8 mouse cellular contexts compared by ENCODE assay signal in the genomic region with DNA sequence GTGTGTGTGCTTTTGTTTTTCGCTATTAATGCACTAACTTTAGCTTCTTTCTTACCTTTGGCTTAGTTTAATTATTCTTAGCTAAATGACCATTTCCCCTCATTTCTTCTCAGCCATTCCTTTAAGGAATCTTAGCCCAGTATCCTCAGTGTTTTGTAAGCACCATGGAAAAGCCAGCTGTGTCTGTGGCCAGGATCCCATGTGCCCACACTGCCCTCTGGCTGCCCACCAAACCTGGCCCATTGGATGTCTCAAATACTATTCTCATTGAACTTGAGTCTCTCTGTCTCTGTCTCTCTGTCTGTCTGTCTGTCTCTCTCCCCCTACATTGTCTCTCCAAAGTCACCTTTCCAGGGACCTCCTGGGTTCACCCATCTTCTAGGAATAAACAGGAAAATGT.
A peak's percentile ranks its signal among the peaks of the same experiment; 100 is the strongest.
DNase-seq lines count a peak whose midpoint lies in the region; ATAC-seq lines count a peak whose summit lies in the region.

No protein-coding gene starts in this region.

- peak; percentile 23 to 37 for DNase-seq in heart, postnatal 14 days
- no peak for DNase-seq in heart, adult 8-10 months (ENCODE audit: low spot score)
- peak; percentile 61 for DNase-seq in 3T3-L1 (ENCODE audit: low read depth, low spot score)
- peak; percentile 17 to 42 for DNase-seq in adrenal gland, postnatal 36 days
- peak; percentile 46 to 49 for DNase-seq in kidney, postnatal 25 days
- no peak for DNase-seq in B cell, adult 2 months
- DNase-seq in frontal cortex, postnatal 14 days (ENCODE audit: low spot score in 2 of 2) = no peak

- ATAC-seq in erythroblast, adult 5-6 weeks (replicated peaks; ENCODE audit: low FRiP score, poor library complexity, severe bottlenecking) = no peak

- intact Hi-C loops in heart, postnatal 14 days (cut with DNase I) = loop anchor here (5.0 kb wide), 1 partner anchor 274 kb away; no protein-coding TSS in a partner anchor

Comparison
In these comparisons a context has a peak if more than half of its experiments do, and no peak if none do; other contexts are left out.
1. DNase-seq: peak in heart, postnatal 14 days (2 of 2), 3T3-L1 (single experiment), adrenal gland, postnatal 36 days (2 of 2) and kidney, postnatal 25 days (2 of 2); none in heart, adult 8-10 months (single experiment), B cell, adult 2 months (0 of 2) and frontal cortex, postnatal 14 days (0 of 2).